Mouse (Mus musculus) testis, adult 2 months (tissue): Measurements from ENCODE around the gene Tceal8.

Source experiments
- CTCF ChIP-seq: fragments of 200-500 bp; IDR thresholded peaks from 2 replicates; pipeline ENCODE4 v1.5.1; 2012; ENCODE audit warnings: low read depth, mild to moderate bottlenecking, inconsistent platforms, low read length, moderate library complexity; ENCODE audit not compliant: control insufficient read depth, insufficient read depth, insufficient replicate concordance
- POLR2A ChIP-seq: fragments of 200-500 bp; IDR thresholded peaks from 2 replicates; pipeline ENCODE4 v1.6.1; 2012; ENCODE audit warnings: low read depth, mild to moderate bottlenecking, inconsistent platforms, low read length, moderate library complexity; ENCODE audit not compliant: control insufficient read depth

- TF ChIP-seq CTCF, result no peak
- TF ChIP-seq POLR2A, result no peak
Observed at GRCm38 (mm10) chrX:136204406-136204805, 32.3 kb upstream of the Tceal8 start.
